Mouse (Mus musculus) MEL (cell line): ENCODE data around the gene Alox5.

Experiments
- EP300 ChIP-seq, 2 experiments: IDR thresholded peaks; 2 replicates each; pipeline ENCODE4 v1.6.1; 2011; ENCODE audit warnings: improper control_type of control experiment in 2 of 2, low read length in 2 of 2, low read depth in 1 of 2, mild to moderate bottlenecking in 1 of 2
- GATA1 ChIP-seq: IDR thresholded peaks from 2 replicates; pipeline ENCODE4 v1.6.1; 2011; ENCODE audit warnings: low read depth, low read length, improper control_type of control experiment
- MXI1 ChIP-seq: IDR thresholded peaks from 2 replicates; pipeline ENCODE4 v1.6.1; 2011; ENCODE audit warnings: mild to moderate bottlenecking, low read depth, low read length, improper control_type of control experiment
- SMC3 ChIP-seq: IDR thresholded peaks from 2 replicates; pipeline ENCODE4 v1.6.1; 2011; ENCODE audit warnings: low read depth, low read length, improper control_type of control experiment

- TF ChIP-seq EP300 (IDR thresholded peaks at IDR 0.05; ENCODE audit: low read depth in 1 of 2, low read length in 2 of 2) (no peak), SMC3 (no peak), MXI1 (no peak), GATA1 (no peak)
Measured at GRCm38 (mm10) chr6:116385194-116386044, 75.6 kb downstream of the Alox5 start.
